Mouse (Mus musculus): ENCODE data around the gene Rictor.

DNA sequence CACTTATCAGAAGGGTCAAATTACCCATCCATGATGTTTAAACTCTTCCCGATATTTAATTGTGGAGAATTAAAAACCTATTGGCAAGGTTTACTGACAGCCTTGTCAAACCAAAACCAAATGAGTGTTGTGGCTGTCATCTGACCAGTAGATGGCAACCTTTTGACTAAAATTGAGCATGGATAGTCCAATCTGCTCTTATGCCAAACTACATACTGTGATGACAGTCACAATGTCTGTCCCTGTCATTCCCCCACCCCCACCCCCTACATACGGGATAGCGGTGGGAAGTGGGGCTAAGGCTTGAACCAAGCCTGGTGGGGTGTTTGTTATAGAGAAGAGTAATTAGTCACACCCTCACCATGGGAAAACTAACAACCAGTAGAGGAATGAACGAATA is 132.0 kb downstream of the Rictor start:
- TF ChIP-seq CTCF (IDR thresholded peaks at IDR 0.05; ENCODE audit: borderline replicate concordance, control insufficient read depth, extremely low read depth, insufficient read depth, low read length, poor library complexity) = no peak
- no peak for TF ChIP-seq POLR2A (IDR thresholded peaks at IDR 0.05; ENCODE audit: control insufficient read depth, extremely low read depth, insufficient read depth, low read length, poor library complexity)

Measured in thymus, adult 2 months (tissue).